Mouse (Mus musculus) forebrain, embryonic 11.5 days (tissue): Measurements from ENCODE around the gene Cdh22. TPM values are rescaled to one million over a fixed set of nuclear protein-coding genes. Genes with fewer than 3 reads are reported as not detected.
A peak's percentile ranks its signal among the peaks of the same experiment; 100 is the strongest.

Source experiments
- ATAC-seq: fragments of 200-750 bp; cut with Nextera tagmentation; replicated peaks from 2 replicates; pipeline ENCODE4 v1.8.0; 2017; ENCODE audit warnings: moderate TSS enrichment; ENCODE audit not compliant: low FRiP score
- DNase-seq: peaks from one replicate; pipeline ENCODE4 v3.0.0-alpha.2; 2017; ENCODE audit warnings: low spot score
- H3K27ac ChIP-seq: fragments of 300-500 bp; sonication (generic); 2 replicates; pipeline ENCODE4 v1.5.1; 2014; ENCODE audit warnings: low read depth, low read length
- H3K27me3 ChIP-seq: fragments of 300-500 bp; sonication (generic); 2 replicates; pipeline ENCODE4 v1.6.1; 2014; ENCODE audit warnings: mild to moderate bottlenecking, low read length, mixed read lengths; ENCODE audit not compliant: control insufficient read depth, insufficient read depth
- H3K36me3 ChIP-seq: fragments of 300-500 bp; sonication (generic); 2 replicates; pipeline ENCODE4 v1.6.1; 2014; ENCODE audit warnings: mild to moderate bottlenecking, low read length, moderate library complexity, mixed read lengths; ENCODE audit not compliant: control insufficient read depth, insufficient read depth
- H3K4me1 ChIP-seq: fragments of 300-500 bp; sonication (generic); replicated peaks from 2 replicates; pipeline ENCODE4 v1.6.1; 2014; ENCODE audit warnings: low read length, mixed read lengths; ENCODE audit not compliant: control insufficient read depth, insufficient read depth
- H3K4me2 ChIP-seq: fragments of 300-500 bp; sonication (generic); 2 replicates; pipeline ENCODE4 v1.6.1; 2014; ENCODE audit warnings: low read depth, mild to moderate bottlenecking, low read length, moderate library complexity, mixed read lengths; ENCODE audit not compliant: severe bottlenecking
- H3K4me3 ChIP-seq: fragments of 300-500 bp; sonication (generic); 2 replicates; pipeline ENCODE4 v1.5.1; 2014; ENCODE audit warnings: low read depth, low read length
- H3K9ac ChIP-seq: fragments of 300-500 bp; sonication (generic); 2 replicates; pipeline ENCODE4 v1.6.1; 2014; ENCODE audit warnings: low read length
- H3K9me3 ChIP-seq: fragments of 300-500 bp; sonication (generic); 2 replicates; pipeline ENCODE4 v1.6.1; 2016; ENCODE audit warnings: low read length, mixed read lengths; ENCODE audit not compliant: control insufficient read depth
- WGBS: fragments of 180-500 bp; shearing (Covaris S2); extraction: QIAGEN DNeasy Blood & Tissue Kit; methylation state at CpG from one replicate; pipeline ENCODE4 v1.1.7; 2014; 5-methylcytosine and 5-hydroxymethylcytosine counted together
- polyA plus RNA-seq: library from polyadenylated mRNA; unstranded; fragments of >200 nt; fragmentation: Nextera tagmentation; extraction: Ambion mirVana; gene quantifications from 2 replicates; pipeline ENCODE4 v1.2.1, GENCODE M21; 2014

Cdh22 gene
- polyA plus RNA-seq, 1 experiment from 2014 or later = 6.2 TPM

GRCm38 (mm10) chr2:165074081-165074884 lies 160.4 kb downstream of the Cdh22 start:
- no peak for ATAC-seq
- H3K27ac ChIP-seq = no peak overlapping the region
- no peak overlapping the region for H3K4me2 ChIP-seq
- peaks cover 33% of the 10 kb centered on the region for H3K4me1 ChIP-seq
- 62% methylated on average over 11 of the region's 11 CpGs for WGBS
- no peak overlapping the region for H3K4me3 ChIP-seq
- no peaks in the 10 kb centered on the region for H3K9me3 ChIP-seq
- no peaks in the 10 kb centered on the region for H3K36me3 ChIP-seq
- no peak for DNase-seq
- peaks cover 35% of the 10 kb centered on the region for H3K27me3 ChIP-seq
- H3K9ac ChIP-seq = no peak overlapping the region

- Histone ChIP-seq H3K4me2 (no peak overlapping the region), H3K36me3 (no peaks in the 10 kb centered on the region), H3K9ac (no peak overlapping the region), H3K9me3 (no peaks in the 10 kb centered on the region), H3K4me3 (no peak overlapping the region), H3K27me3 (peaks cover 26% of the 10 kb centered on the region), H3K27ac (no peak overlapping the region), H3K4me1 (peaks cover 25% of the 10 kb centered on the region)
- DNase-seq (no peak), ATAC-seq (no peak)
- WGBS = 31% methylated on average over 9 of the region's 9 CpGs
Measured at GRCm38 (mm10) chr2:165073381-165073781, 161.3 kb downstream of the Cdh22 start.

- DNase-seq (peak; percentile 85), ATAC-seq (peak; percentile 51; the same call in 1 of the 2 replicates)
- Histone ChIP-seq H3K4me1 (0 out of 2 replicates have a peak, but pooled peaks cover 3% of the 10 kb centered on the region), H3K4me2 (peak overlapping the region; percentile 31; the same call in 1 of the 2 replicates), H3K9me3 (no peaks in the 10 kb centered on the region), H3K9ac (no peak overlapping the region), H3K27me3 (peaks cover 10% of the 10 kb centered on the region), H3K36me3 (no peaks in the 10 kb centered on the region), H3K27ac (no peak overlapping the region), H3K4me3 (no peak overlapping the region)
- WGBS = 27% methylated on average over 23 of the region's 23 CpGs
Measured at GRCm38 (mm10) chr2:165070096-165070816, 164.4 kb downstream of the Cdh22 start.

DNA sequence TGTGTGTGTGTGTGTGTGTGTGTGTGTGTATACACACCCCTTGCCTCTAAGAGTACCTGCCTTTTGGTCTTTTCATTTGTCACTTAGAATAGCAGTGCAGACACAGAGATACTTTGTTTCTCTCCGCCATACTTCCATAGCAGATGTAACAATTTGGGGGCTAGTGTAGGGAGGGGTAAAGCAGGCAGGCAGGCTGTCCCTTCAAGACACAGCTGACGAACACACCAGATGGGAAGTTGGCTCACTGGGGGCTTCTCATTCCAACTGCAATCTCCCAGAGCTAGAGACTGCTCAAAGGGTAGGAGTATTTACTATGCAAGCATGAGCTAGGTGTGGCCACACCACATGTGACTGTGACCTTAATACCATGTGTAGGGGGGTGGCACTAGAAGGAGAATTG lies 165.8 kb downstream of the Cdh22 start:
- WGBS = 91% methylated on average over 2 of the region's 2 CpGs
- Histone ChIP-seq H3K27ac (no peak overlapping the region), H3K4me2 (no peak overlapping the region), H3K27me3 (peaks cover 2% of the 10 kb centered on the region), H3K9ac (no peak overlapping the region), H3K36me3 (no peaks in the 10 kb centered on the region), H3K4me3 (no peak overlapping the region), H3K9me3 (no peaks in the 10 kb centered on the region), H3K4me1 (0 out of 2 replicates have a peak, but pooled peaks cover 3% of the 10 kb centered on the region)
- DNase-seq = no peak
- no peak for ATAC-seq

- Histone ChIP-seq H3K9me3 (no peaks in the 10 kb centered on the region), H3K4me2 (no peak overlapping the region), H3K9ac (no peak overlapping the region), H3K4me3 (no peak overlapping the region), H3K27ac (no peak overlapping the region), H3K4me1 (no peaks in the 10 kb centered on the region), H3K36me3 (no peaks in the 10 kb centered on the region), H3K27me3 (no peaks in the 10 kb centered on the region)
- DNase-seq = no peak
- 80% methylated on average over 7 of the region's 7 CpGs for WGBS
- no peak for ATAC-seq
Measured at GRCm38 (mm10) chr2:165064489-165064888, 170.2 kb downstream of the Cdh22 start.

GRCm38 (mm10) chr2:165061638-165062433 lies 172.8 kb downstream of the Cdh22 start:
- Histone ChIP-seq H3K4me2 (no peak overlapping the region), H3K9ac (no peak overlapping the region), H3K27me3 (no peaks in the 10 kb centered on the region), H3K36me3 (no peaks in the 10 kb centered on the region), H3K9me3 (no peaks in the 10 kb centered on the region), H3K27ac (no peak overlapping the region), H3K4me3 (no peak overlapping the region), H3K4me1 (no peaks in the 10 kb centered on the region)
- DNase-seq (no peak), ATAC-seq (no peak)
- WGBS = 85% methylated on average over 16 of the region's 16 CpGs

Other genes with a start within 250 kb of the Cdh22 start
- 113 and 114 TPM in 2 replicates for gene Ncoa5, start 200.0 kb downstream of the Cdh22 start, polyA plus RNA-seq
- 3.9 and 4.2 TPM in 2 replicates for gene Cd40, start 179.2 kb downstream of the Cdh22 start, polyA plus RNA-seq
- not detected in 2 replicates for gene 1700025C18Rik, start 144.1 kb downstream of the Cdh22 start, polyA plus RNA-seq
- gene Slc35c2, start 53.0 kb upstream of the Cdh22 start, polyA plus RNA-seq = 54.3 and 62.7 TPM in 2 replicates
- gene Elmo2, start 91.6 kb upstream of the Cdh22 start, polyA plus RNA-seq = 95.4 and 108 TPM in 2 replicates
- gene Zfp663, start 133.9 kb upstream of the Cdh22 start, polyA plus RNA-seq = 4.7 and 5.8 TPM in 2 replicates
- gene Zfp334, start 153.4 kb upstream of the Cdh22 start, polyA plus RNA-seq = 23.7 and 23.8 TPM in 2 replicates
- gene Ocstamp, start 165.6 kb upstream of the Cdh22 start, polyA plus RNA-seq = 0.07 and 0.09 TPM in 2 replicates
- 1.9 and 2.5 TPM in 2 replicates for gene Slc13a3, start 238.4 kb upstream of the Cdh22 start, polyA plus RNA-seq